Mouse (Mus musculus): ENCODE data around the gene Fbxo8. TPM values are rescaled to one million over a fixed set of nuclear protein-coding genes. Genes with fewer than 3 reads are reported as not detected.

The Fbxo8 gene
- total and polyA plus RNA-seq, 3 experiments = 17.0 to 28.8 TPM; not detected in 1

DNA sequence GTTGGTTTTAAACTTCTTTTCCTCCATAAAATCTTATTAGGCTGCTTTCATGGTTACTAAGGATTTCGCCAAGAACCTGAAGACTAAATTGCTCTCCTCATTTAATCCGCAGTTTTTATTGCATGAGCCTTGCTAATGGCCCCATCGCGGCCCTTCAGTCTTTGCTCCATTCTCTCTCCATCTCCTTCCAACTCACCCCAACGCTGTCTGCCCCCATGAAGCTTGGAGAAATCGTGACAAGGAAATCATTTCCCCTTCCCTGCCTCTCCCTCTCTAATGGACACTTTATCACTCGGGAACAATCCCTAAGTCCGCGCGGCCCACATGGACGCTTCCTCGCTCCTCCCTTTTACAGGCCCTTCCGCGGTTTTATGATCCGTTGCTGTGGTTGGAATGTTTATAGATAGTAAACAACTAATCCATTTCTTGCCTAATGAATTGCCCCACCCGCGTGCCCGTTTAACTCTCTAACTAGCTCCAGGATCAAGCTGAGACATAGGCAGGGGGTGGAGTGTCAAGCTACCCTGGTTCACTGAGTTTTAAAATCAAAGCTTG is 71.7 kb downstream of the Fbxo8 start:
- peaks cover 0 to 7% of the 10 kb centered on the region in 2 experiments; a peak in 2 of 4 replicates for H3K36me3 ChIP-seq (ENCODE audit: control insufficient read depth in 1 of 2, insufficient read depth in 2 of 2, low read length in 2 of 2)
- H3K4me1 ChIP-seq (ENCODE audit: control insufficient read depth in 1 of 2, insufficient read depth in 2 of 2, low read length in 2 of 2) = peaks cover 1 to 13% of the 10 kb centered on the region in 2 experiments; a peak in 3 of 4 replicates
- H3K27ac ChIP-seq (ENCODE audit: control insufficient read depth, low read depth, low read length) = no peak overlapping the region
- no peak for DNase-seq (ENCODE audit: low read depth, low spot score)
- H3K4me3 ChIP-seq (ENCODE audit: control insufficient read depth in 1 of 2, insufficient read depth in 1 of 2, low read depth in 2 of 2, low read length in 2 of 2) = no peak overlapping the region
- H3K9me3 ChIP-seq (replicated peaks; ENCODE audit: insufficient read depth, low read length) = no peaks in the 10 kb centered on the region
- TF ChIP-seq HCFC1 (IDR thresholded peaks at IDR 0.05; ENCODE audit: low read depth, low read length) = no peak
- TF ChIP-seq ZKSCAN1 (IDR thresholded peaks at IDR 0.05; ENCODE audit: low read depth, low read length) = no peak
- TF ChIP-seq MAX (IDR thresholded peaks at IDR 0.05; ENCODE audit: low read length) = no peak
- TF ChIP-seq MAFK (IDR thresholded peaks at IDR 0.05; ENCODE audit: borderline replicate concordance, low read depth, low read length) = no peak
- no peak for TF ChIP-seq POLR2AphosphoS5 (IDR thresholded peaks at IDR 0.05; ENCODE audit: borderline replicate concordance, low read depth, low read length)
- no peak for TF ChIP-seq SIN3A (IDR thresholded peaks at IDR 0.05; ENCODE audit: low read length)
- TF ChIP-seq MEF2A (IDR thresholded peaks at IDR 0.05; ENCODE audit: extremely low read depth, insufficient replicate concordance, low read depth, low read length, poor library complexity, severe bottlenecking) = no peak
- no peak for TF ChIP-seq CTCF (IDR thresholded peaks at IDR 0.05 in 2 of 3, conservative IDR thresholded peaks at IDR 0.05 in 1 of 3; ENCODE audit: control insufficient read depth in 1 of 3, insufficient read depth in 1 of 3, low read depth in 2 of 3, low read length in 3 of 3, poor library complexity in 1 of 3, severe bottlenecking in 1 of 3)
- TF ChIP-seq JUND (IDR thresholded peaks at IDR 0.05; ENCODE audit: low read depth, low read length) = no peak
- TF ChIP-seq EP300 (IDR thresholded peaks at IDR 0.05; ENCODE audit: low read depth in 1 of 2, low read length in 2 of 2) = no peak
- no peak for TF ChIP-seq ZC3H11A (IDR thresholded peaks at IDR 0.05; ENCODE audit: low read depth, low read length)
- no peak for TF ChIP-seq POLR2A (IDR thresholded peaks at IDR 0.05; ENCODE audit: control insufficient read depth in 1 of 2, insufficient read depth in 1 of 2, low read depth in 1 of 2, low read length in 2 of 2, poor library complexity in 1 of 2)
- TF ChIP-seq GATA1 (IDR thresholded peaks at IDR 0.05; ENCODE audit: low read depth, low read length) = no peak
- TF ChIP-seq MYB (IDR thresholded peaks at IDR 0.05; ENCODE audit: low read depth, low read length) = no peak
- TF ChIP-seq ELF1 (IDR thresholded peaks at IDR 0.05; ENCODE audit: low read depth, low read length) = no peak
- no peak for TF ChIP-seq TBP (IDR thresholded peaks at IDR 0.05; ENCODE audit: low read depth, low read length)
- TF ChIP-seq MXI1 (IDR thresholded peaks at IDR 0.05; ENCODE audit: low read depth, low read length) = no peak
- no peak for TF ChIP-seq SMC3 (IDR thresholded peaks at IDR 0.05; ENCODE audit: low read depth, low read length)
- TF ChIP-seq KAT2A (conservative IDR thresholded peaks at IDR 0.05; ENCODE audit: low read depth, low read length) = no peak
- H3K79me2 ChIP-seq (ENCODE audit: control insufficient read depth, insufficient read depth, low read length, poor library complexity) = no peaks in the 10 kb centered on the region
- no peak overlapping the region for H3K9ac ChIP-seq (ENCODE audit: control insufficient read depth, low read depth, low read length, poor library complexity, severe bottlenecking)
- H3K27me3 ChIP-seq (ENCODE audit: control insufficient read depth in 1 of 2, insufficient read depth in 2 of 2, low read length in 2 of 2) = no peaks in the 10 kb centered on the region

DNA sequence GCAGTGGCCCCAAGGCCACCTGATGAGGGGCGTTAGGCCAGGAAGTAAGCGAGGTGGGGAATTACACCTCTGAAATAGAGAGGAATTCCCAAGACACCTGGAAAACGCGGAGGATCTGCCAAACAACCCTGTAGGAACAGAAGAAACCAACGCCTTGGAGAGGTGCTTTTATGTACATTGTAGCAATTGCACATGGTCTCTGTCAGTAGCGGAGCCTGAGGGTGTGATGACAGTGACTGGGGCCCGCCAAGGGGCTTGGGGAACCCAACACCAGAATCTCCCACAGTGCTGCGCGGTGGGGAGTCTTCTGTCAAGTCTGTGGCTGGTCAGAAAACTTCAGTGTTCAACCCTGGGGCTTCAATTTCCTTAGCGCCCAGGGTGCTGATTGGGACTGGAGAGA is 72.5 kb downstream of the Fbxo8 start:
- Histone ChIP-seq H3K27me3 (ENCODE audit: control insufficient read depth in 1 of 2, insufficient read depth in 2 of 2, low read length in 2 of 2) (no peaks in the 10 kb centered on the region), H3K9ac (ENCODE audit: control insufficient read depth, low read depth, low read length, poor library complexity, severe bottlenecking) (no peak overlapping the region), H3K27ac (ENCODE audit: control insufficient read depth, low read depth, low read length) (no peak overlapping the region), H3K79me2 (ENCODE audit: control insufficient read depth, insufficient read depth, low read length, poor library complexity) (no peaks in the 10 kb centered on the region), H3K36me3 (ENCODE audit: control insufficient read depth in 1 of 2, insufficient read depth in 2 of 2, low read length in 2 of 2) (peaks cover 0 to 7% of the 10 kb centered on the region in 2 experiments; a peak in 2 of 4 replicates), H3K9me3 (replicated peaks; ENCODE audit: insufficient read depth, low read length) (no peaks in the 10 kb centered on the region), H3K4me1 (ENCODE audit: control insufficient read depth in 1 of 2, insufficient read depth in 2 of 2, low read length in 2 of 2) (peaks cover 1 to 13% of the 10 kb centered on the region in 2 experiments; a peak in 3 of 4 replicates), H3K4me3 (ENCODE audit: control insufficient read depth in 1 of 2, insufficient read depth in 1 of 2, low read depth in 2 of 2, low read length in 2 of 2) (no peak overlapping the region)
- DNase-seq (ENCODE audit: low read depth, low spot score) = no peak
- no peak for TF ChIP-seq SMC3 (IDR thresholded peaks at IDR 0.05; ENCODE audit: low read depth, low read length)
- TF ChIP-seq MAZ (IDR thresholded peaks at IDR 0.05; ENCODE audit: low read depth, low read length) = no peak
- TF ChIP-seq EP300 (IDR thresholded peaks at IDR 0.05; ENCODE audit: low read depth in 1 of 2, low read length in 2 of 2) = no peak
- TF ChIP-seq E2F4 (IDR thresholded peaks at IDR 0.05; ENCODE audit: borderline replicate concordance, low read depth, low read length) = no peak
- TF ChIP-seq POLR2AphosphoS2 (IDR thresholded peaks at IDR 0.05; ENCODE audit: low read length) = no peak
- no peak for TF ChIP-seq GATA1 (IDR thresholded peaks at IDR 0.05; ENCODE audit: low read depth, low read length)
- no peak for TF ChIP-seq UBTF (IDR thresholded peaks at IDR 0.05; ENCODE audit: borderline replicate concordance, insufficient read depth, low read depth, low read length)
- no peak for TF ChIP-seq KAT2A (conservative IDR thresholded peaks at IDR 0.05; ENCODE audit: low read depth, low read length)
- TF ChIP-seq ZC3H11A (IDR thresholded peaks at IDR 0.05; ENCODE audit: low read depth, low read length) = no peak
- TF ChIP-seq CTCF (IDR thresholded peaks at IDR 0.05 in 2 of 3, conservative IDR thresholded peaks at IDR 0.05 in 1 of 3; ENCODE audit: control insufficient read depth in 1 of 3, insufficient read depth in 1 of 3, low read depth in 2 of 3, low read length in 3 of 3, poor library complexity in 1 of 3, severe bottlenecking in 1 of 3) = no peak
- TF ChIP-seq ZNF384 (IDR thresholded peaks at IDR 0.05; ENCODE audit: low read depth, low read length) = no peak
- no peak for TF ChIP-seq POLR2A (IDR thresholded peaks at IDR 0.05; ENCODE audit: control insufficient read depth in 1 of 2, insufficient read depth in 1 of 2, low read depth in 1 of 2, low read length in 2 of 2, poor library complexity in 1 of 2)
- no peak for TF ChIP-seq TCF12 (IDR thresholded peaks at IDR 0.05; ENCODE audit: low read depth, low read length)
- TF ChIP-seq GABPA (IDR thresholded peaks at IDR 0.05; ENCODE audit: low read depth, low read length) = no peak
- no peak for TF ChIP-seq MYB (IDR thresholded peaks at IDR 0.05; ENCODE audit: low read depth, low read length)
- TF ChIP-seq NRF1 (IDR thresholded peaks at IDR 0.05; ENCODE audit: insufficient read depth, low read depth, low read length, poor library complexity, severe bottlenecking) = no peak
- TF ChIP-seq USF1 (IDR thresholded peaks at IDR 0.05; ENCODE audit: low read depth, low read length) = no peak
- no peak for TF ChIP-seq MAX (IDR thresholded peaks at IDR 0.05; ENCODE audit: low read length)
